Mouse (Mus musculus) cortical plate, adult 2 months (tissue): ENCODE data around the gene Eef1a2.

Source experiments
- CTCF ChIP-seq: fragments of 200-500 bp; IDR thresholded peaks from 2 replicates; pipeline ENCODE4 v1.5.1; 2011; ENCODE audit warnings: mild to moderate bottlenecking, control low read depth, low read length; ENCODE audit not compliant: insufficient read depth; ENCODE audit errors: extremely low read depth
- POLR2A ChIP-seq: fragments of 200-500 bp; IDR thresholded peaks from 2 replicates; pipeline ENCODE4 v1.6.1; 2011; ENCODE audit warnings: mild to moderate bottlenecking, low read length, control low read depth; ENCODE audit not compliant: insufficient read depth; ENCODE audit errors: extremely low read depth

DNA sequence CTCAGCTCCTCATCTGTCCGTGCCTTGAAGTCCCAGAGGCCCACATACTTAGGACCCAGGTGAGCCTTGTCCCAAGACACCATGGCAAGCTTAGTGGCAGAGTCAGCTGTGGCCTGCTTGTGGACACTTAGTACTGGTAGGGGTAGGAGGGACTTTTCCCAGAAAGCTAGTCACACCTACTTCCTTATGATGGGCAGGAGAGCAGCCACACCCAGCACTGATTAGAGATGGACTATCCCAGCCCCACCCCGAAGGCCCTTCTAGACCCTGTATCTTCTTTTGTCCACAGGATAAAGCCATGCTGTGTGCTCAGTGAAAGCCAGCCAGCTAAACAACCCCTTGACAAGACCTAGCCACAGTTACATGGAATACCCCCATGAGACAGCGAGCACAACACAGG is 45.6 kb upstream of the Eef1a2 start, which contains the start of gene Ptk6:
- TF ChIP-seq POLR2A, result no peak
- no peak for TF ChIP-seq CTCF
